14 mouse cellular contexts compared by ENCODE assay signal in genomic region chr9:107443324-107443723, GRCm38 (mm10). TPM values are rescaled to one million over a fixed set of nuclear protein-coding genes. Genes with fewer than 3 reads are reported as not detected.
DNase-seq lines count a peak whose midpoint lies in the region; ATAC-seq and TF ChIP-seq lines count a peak whose summit lies in the region.
"Had no signal": no experiment of that assay in that cellular context is flagged by ENCODE, and none has a peak within 500 bp of the region (broad histone marks: within the 10 kb centered on the region; RNA-seq: fewer than 3 reads in every experiment).

No protein-coding gene starts in this region.

- no peak for DNase-seq in hindbrain, embryonic 10.5 days (ENCODE audit: low spot score)
- DNase-seq in hindbrain, embryonic 11.5 days (ENCODE audit: low spot score), result no peak
- DNase-seq in brain, embryonic 14.5 days (ENCODE audit: low read depth), result peak; percentile 32
- DNase-seq in midbrain, embryonic 14.5 days, result no peak
- DNase-seq in layer of hippocampus, postnatal 36 days, result no peak
- DNase-seq: adrenal gland, postnatal 10 days; cerebellum, adult 9-10 months; lung, adult 18-20 months had no signal

- H3K9ac ChIP-seq in hindbrain, embryonic 11.5 days (ENCODE audit: low read depth, low read length), result no peak overlapping the region
- H3K9ac ChIP-seq in midbrain, embryonic 14.5 days (replicated peaks; ENCODE audit: low read length), result no peak overlapping the region
- H3K9ac ChIP-seq: intestine, embryonic 15.5 days had no signal

- H3K27me3 ChIP-seq in hindbrain, embryonic 10.5 days (ENCODE audit: insufficient read depth, poor library complexity, severe bottlenecking), result no peaks in the 10 kb centered on the region; the same call in 1 of the 2 replicates
- H3K27me3 ChIP-seq in hindbrain, embryonic 11.5 days (ENCODE audit: control insufficient read depth, insufficient read depth, low read length), result no peaks in the 10 kb centered on the region
- H3K27me3 ChIP-seq in E14TG2a.4 (ENCODE audit: insufficient read depth, low read length), result peaks cover 41% of the 10 kb centered on the region
- no peaks in the 10 kb centered on the region for H3K27me3 ChIP-seq in midbrain, embryonic 14.5 days (ENCODE audit: control insufficient read depth, insufficient read depth, low read length)
- H3K27me3 ChIP-seq: intestine, embryonic 15.5 days had no signal

- no peak for TF ChIP-seq CTCF in E14TG2a.4 (conservative IDR thresholded peaks at IDR 0.05; ENCODE audit: low read length)
- no peak for TF ChIP-seq CTCF in brain, embryonic 14.5 days (IDR thresholded peaks at IDR 0.05; ENCODE audit: borderline replicate concordance, extremely low read depth, insufficient read depth, insufficient read length)

- no peak for ATAC-seq in hindbrain, embryonic 11.5 days (ENCODE audit: low FRiP score)
- ATAC-seq in midbrain, embryonic 14.5 days (ENCODE audit: low FRiP score, low TSS enrichment), result no peak
- ATAC-seq in inflammation-experienced regulatory T-cells, adult 6 months, result no peak
- ATAC-seq: CD4-positive, CD25-positive, alpha-beta regulatory T cell, adult 4 months; intestine, embryonic 15.5 days had no signal

- H3K27ac ChIP-seq in hindbrain, embryonic 10.5 days, result 0 out of 2 replicates have a peak overlapping the region, but pooled peaks have one; percentile 85
- H3K27ac ChIP-seq in hindbrain, embryonic 11.5 days (ENCODE audit: low read depth, low read length), result no peak overlapping the region
- peak overlapping the region; percentile 50 for H3K27ac ChIP-seq in midbrain, embryonic 14.5 days (replicated peaks; ENCODE audit: low read depth, low read length)
- H3K27ac ChIP-seq: intestine, embryonic 15.5 days; kidney, postnatal 0 days; macrophage had no signal

- no peaks in the 10 kb centered on the region for H3K36me3 ChIP-seq in hindbrain, embryonic 10.5 days
- H3K36me3 ChIP-seq in hindbrain, embryonic 11.5 days (ENCODE audit: control insufficient read depth, insufficient read depth, low read length), result no peaks in the 10 kb centered on the region
- no peaks in the 10 kb centered on the region for H3K36me3 ChIP-seq in E14TG2a.4 (ENCODE audit: insufficient read depth, low read length)
- no peaks in the 10 kb centered on the region for H3K36me3 ChIP-seq in midbrain, embryonic 14.5 days (ENCODE audit: control insufficient read depth, insufficient read depth, low read length)
- H3K36me3 ChIP-seq: intestine, embryonic 15.5 days had no signal

- no peak for TF ChIP-seq POLR2A in brain, embryonic 14.5 days (IDR thresholded peaks at IDR 0.05; ENCODE audit: borderline replicate concordance, extremely low read depth, insufficient read depth, insufficient read length, poor library complexity, severe bottlenecking)

- H3K4me3 ChIP-seq in hindbrain, embryonic 10.5 days, result no peak overlapping the region
- no peak overlapping the region for H3K4me3 ChIP-seq in hindbrain, embryonic 11.5 days (ENCODE audit: low read depth, low read length)
- peak overlapping the region; percentile 57; the same call in 1 of the 2 replicates for H3K4me3 ChIP-seq in E14TG2a.4 (replicated peaks; ENCODE audit: low read length)
- no peak overlapping the region for H3K4me3 ChIP-seq in midbrain, embryonic 14.5 days (replicated peaks; ENCODE audit: low read depth, low read length)
- H3K4me3 ChIP-seq: intestine, embryonic 15.5 days had no signal

- WGBS in hindbrain, embryonic 10.5 days, result 67% methylated on average over 12 of the region's 12 CpGs
- 67% methylated on average over 12 of the region's 12 CpGs for WGBS in hindbrain, embryonic 11.5 days
- WGBS in midbrain, embryonic 14.5 days, result 44% methylated on average over 12 of the region's 12 CpGs

- no peaks in the 10 kb centered on the region for H3K9me3 ChIP-seq in hindbrain, embryonic 10.5 days
- no peaks in the 10 kb centered on the region for H3K9me3 ChIP-seq in hindbrain, embryonic 11.5 days (ENCODE audit: control insufficient read depth, low read length)
- no peaks in the 10 kb centered on the region for H3K9me3 ChIP-seq in E14TG2a.4 (ENCODE audit: low read length)
- H3K9me3 ChIP-seq in midbrain, embryonic 14.5 days (ENCODE audit: control insufficient read depth, low read length), result no peaks in the 10 kb centered on the region
- H3K9me3 ChIP-seq: intestine, embryonic 15.5 days had no signal

- H3K4me1 ChIP-seq in hindbrain, embryonic 10.5 days (replicated peaks), result peaks cover 48% of the 10 kb centered on the region
- H3K4me1 ChIP-seq in hindbrain, embryonic 11.5 days (replicated peaks; ENCODE audit: control insufficient read depth, insufficient read depth, low read length), result 0 out of 2 replicates have a peak, but pooled peaks cover 2% of the 10 kb centered on the region
- H3K4me1 ChIP-seq in E14TG2a.4 (replicated peaks; ENCODE audit: low read depth, low read length), result peaks cover 25% of the 10 kb centered on the region
- peaks cover 25% of the 10 kb centered on the region for H3K4me1 ChIP-seq in midbrain, embryonic 14.5 days (ENCODE audit: control insufficient read depth, insufficient read depth, low read length)
- H3K4me1 ChIP-seq: intestine, embryonic 15.5 days had no signal

- H3K4me2 ChIP-seq in hindbrain, embryonic 11.5 days (replicated peaks; ENCODE audit: low read depth, low read length), result no peak overlapping the region
- H3K4me2 ChIP-seq in midbrain, embryonic 14.5 days (ENCODE audit: low read length), result no peak overlapping the region
- H3K4me2 ChIP-seq: intestine, embryonic 15.5 days had no signal

RNA-seq across cellular contexts. Expression of gene Cacna2d2, which starts 43.9 kb away (rescaled TPM):
- 0.87 and 2.9 TPM in 2 replicates for polyA plus RNA-seq in hindbrain, embryonic 10.5 days (2016; fragmentation: Nextera tagmentation; extraction: Ambion mirVana)
- 2.0 and 4.2 TPM in 2 replicates for polyA plus RNA-seq in hindbrain, embryonic 11.5 days (2014; fragmentation: Nextera tagmentation; extraction: Ambion mirVana)
- polyA plus RNA-seq in brain, embryonic 14.5 days (2012; rRNA removed), result 105 and 143 TPM in 2 replicates
- 7.9 and 10.6 TPM in 2 replicates for polyA plus RNA-seq in midbrain, embryonic 14.5 days (2014; fragmentation: Nextera tagmentation; extraction: Ambion mirVana)
- polyA plus RNA-seq in inflammation-experienced regulatory T-cells, adult 6 months (2017; shearing (Covaris generic)), result under 1 TPM in 2 of 3 experiments, not detected in 1; 0.19 to 0.44 TPM
- total RNA-seq in layer of hippocampus, postnatal 36 days (2021), result 10 to 100 TPM; 17.5 to 23.3 TPM
- polyA plus RNA-seq: macrophage had no signal
